Mouse (Mus musculus) spleen, postnatal 36 days (tissue): ENCODE data around the gene Inafm2.
A peak's percentile ranks its signal among the peaks of the same experiment; 100 is the strongest.

Experiments
- DNase-seq, 2 experiments: peaks; one replicate each; pipeline ENCODE4 v3.0.0; 2022; ENCODE audit warnings: low spot score in 2 of 2, mixed read lengths in 1 of 2

Gene Inafm2

DNA sequence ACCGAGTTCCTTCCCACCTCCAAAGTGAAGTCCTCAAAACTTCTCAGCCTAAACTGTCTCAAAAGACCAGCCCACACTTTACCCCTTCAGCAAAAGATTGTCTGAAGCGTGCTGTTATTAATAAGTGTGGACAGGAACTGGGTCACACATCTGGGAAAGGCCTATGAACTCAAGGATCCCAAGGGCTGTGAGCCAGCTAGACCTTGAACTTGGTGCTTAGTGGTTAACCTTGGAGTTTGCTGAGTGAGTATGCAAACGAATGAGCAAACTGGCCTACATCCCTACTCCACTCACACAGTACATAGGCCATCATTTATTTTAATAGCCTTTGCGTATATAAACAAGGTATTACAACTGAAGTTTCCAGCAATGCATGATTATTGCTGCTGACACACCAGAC is 20.0 kb upstream of the Inafm2 start:
- no peak for DNase-seq

DNA sequence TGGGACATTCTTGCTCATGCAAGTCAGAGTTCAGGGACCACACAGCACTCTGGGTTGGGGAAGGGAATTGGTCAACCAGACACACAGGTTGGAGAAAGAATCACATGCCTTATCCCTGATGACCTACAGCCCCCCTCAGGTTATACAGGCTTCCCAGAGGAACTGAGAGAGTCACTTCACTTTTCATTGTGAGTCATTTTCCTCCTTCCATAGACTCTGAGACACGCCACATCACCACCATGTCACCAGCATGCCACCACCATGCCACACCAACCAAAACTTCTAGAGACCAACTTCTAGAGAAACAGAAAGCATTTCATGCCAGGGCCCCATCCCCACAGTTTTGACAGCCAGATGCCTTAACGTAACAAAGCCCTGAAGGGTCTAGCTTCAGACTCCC is 18.7 kb upstream of the Inafm2 start:
- DNase-seq, result no peak

DNA sequence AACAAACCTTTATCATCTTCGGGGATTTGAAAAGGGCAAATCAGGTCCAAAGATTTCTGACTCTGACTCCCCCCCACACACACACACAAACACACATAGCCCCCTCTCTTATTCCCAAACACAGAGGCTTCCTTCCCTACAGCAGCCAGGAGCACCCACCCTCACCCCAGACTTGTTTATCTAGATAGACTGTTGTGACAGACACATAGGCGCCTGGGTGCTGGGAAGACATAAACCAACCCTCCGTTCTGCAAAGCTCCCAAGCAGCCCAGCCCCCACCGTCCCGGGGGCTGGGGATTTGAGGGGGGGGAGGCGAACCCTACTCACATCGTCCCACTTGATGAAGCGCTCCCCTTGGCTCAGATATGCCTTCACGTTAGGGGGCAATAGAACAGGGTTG is 17.6 kb upstream of the Inafm2 start:
- no peak for DNase-seq

DNA sequence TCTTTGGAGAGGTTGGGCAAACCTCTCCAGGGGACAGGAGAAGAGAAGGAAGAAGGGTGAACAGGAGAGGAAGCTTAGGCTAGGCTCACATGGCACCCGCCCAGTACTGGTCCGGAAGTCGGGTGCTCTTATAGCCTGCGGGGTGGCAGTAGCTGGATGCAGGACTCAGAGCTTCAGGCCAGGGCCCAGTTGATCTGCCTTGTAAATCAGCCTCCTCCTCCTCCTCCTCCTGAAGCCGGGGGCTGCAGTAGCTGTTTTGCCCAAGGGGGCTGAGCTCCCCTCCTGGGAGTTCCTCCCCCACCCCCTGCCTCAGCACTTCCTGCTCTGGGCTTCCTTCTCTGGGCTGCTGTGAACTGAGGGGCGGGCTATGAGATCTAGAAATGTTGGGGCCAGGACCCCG is 17.2 kb upstream of the Inafm2 start, which contains the start of gene Plcb2:
Gene Plcb2 (minus strand): TSS at position 102 of the 400 bp plus-strand sequence.
- peak; percentile 78 to 80 for DNase-seq

DNA sequence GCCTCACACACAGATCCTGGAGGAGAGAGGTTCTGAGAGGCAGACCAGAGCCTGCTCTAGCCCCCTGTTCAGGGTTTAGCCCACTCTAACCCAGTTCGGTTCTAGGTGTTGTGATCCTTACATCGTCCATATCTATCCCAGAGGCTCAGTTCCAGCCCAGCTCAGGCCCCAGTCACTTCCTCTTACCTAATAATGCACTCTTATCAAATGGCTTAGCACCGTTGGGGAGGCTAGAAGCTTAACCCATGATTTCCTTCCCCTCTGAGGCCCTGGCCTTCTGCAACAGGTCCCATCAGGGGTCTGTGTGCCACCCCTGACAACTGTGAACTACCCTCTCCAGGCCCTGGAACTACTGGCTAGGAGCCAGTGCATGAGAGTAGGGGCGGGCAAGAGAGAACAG is 16.4 kb upstream of the Inafm2 start:
- peak in 1 of 2 experiments; percentile 45 for DNase-seq

DNA sequence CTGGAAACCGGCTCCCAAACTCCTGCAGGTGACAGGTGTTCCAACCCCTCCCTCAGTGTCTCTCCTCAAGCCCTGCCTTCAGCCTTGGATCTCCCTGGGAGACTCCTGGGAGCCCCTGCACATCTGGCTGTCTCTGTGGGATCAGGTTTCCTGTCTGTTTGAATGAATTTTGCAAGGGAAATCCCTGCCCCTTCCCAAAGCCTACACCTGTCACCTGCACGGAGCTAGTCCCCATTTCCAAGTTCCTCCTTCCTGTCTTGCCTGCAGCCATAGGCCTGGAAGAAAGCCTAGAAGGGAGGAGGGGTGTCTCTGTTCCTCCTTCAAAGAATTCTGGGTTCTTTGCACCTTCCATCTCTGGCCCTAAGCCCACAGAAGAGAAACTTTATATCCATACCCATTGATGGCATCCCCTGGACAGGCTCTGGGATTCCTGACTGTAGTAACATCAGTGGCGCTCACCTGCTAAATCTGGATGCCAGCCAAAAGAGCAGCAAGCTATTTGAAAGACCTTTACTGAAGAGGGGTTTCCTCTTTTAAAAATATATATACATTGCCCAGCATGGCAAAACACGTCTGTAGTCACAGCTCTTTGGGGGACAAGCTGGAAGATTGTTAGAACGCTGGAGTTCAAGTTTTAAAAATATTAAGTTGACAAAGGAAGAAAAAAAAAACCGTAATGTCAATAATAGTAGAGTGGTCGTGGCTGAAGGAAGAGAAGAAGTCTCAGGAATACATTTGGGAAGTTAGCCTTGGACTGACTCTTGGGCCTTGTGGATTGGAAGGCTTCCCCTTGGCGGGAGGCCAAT is 15.5 kb upstream of the Inafm2 start:
- DNase-seq, result no peak

DNA sequence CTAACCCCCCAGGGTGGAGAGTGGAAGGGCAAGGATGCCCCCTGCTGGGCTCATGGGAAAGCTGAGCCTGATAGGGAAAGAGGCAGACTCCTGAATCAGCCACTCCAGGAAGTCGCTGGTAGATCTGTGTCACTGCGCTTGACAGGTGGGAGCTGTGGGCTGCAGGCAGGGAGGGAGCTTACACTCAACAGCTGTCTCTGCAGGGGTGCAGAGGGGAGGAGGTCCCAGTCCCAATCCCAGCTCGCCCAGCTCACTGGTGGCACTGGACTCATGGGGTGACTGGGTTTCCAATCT is 15.0 kb upstream of the Inafm2 start:
- DNase-seq, result peak; percentile 56 to 71

DNA sequence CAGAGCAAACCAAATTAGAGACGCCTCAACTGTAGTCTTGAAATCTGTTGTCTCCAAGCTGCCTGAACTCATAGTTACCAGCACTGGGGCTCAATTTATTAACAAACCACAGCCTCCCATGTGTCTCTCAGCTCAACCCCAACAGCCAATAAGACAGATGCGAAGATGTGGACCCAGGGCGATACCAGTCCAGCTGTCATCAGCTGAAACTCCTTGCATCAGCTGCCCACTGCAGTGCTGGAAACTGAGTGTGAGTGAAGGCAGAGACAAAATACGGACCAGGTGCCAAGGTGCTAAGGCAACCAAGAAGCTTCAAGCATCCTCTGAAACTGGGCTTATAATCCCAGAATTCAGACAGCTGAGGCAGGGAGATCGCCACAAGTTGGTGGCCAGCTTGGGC is 13.6 kb upstream of the Inafm2 start:
- no peak for DNase-seq

DNA sequence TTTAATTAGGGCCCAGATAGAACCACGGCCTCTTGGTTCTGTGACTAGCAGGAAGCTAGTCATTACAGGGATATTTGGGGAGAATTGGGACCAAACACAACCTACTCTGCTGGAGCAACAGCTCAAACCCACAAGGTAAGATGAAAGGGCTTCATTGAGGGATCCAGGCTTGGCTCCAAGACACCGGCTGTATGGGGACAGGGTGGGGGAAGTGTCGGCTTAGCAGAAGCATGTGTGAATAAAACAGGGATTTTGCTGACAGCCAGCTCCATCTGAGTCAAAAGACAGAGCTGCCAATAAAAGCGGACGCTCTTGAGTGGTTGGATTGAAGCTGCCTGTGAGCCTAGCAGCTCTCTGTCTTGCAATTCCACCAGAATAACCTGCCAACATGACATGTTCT is 12.2 kb upstream of the Inafm2 start:
- no peak for DNase-seq

DNA sequence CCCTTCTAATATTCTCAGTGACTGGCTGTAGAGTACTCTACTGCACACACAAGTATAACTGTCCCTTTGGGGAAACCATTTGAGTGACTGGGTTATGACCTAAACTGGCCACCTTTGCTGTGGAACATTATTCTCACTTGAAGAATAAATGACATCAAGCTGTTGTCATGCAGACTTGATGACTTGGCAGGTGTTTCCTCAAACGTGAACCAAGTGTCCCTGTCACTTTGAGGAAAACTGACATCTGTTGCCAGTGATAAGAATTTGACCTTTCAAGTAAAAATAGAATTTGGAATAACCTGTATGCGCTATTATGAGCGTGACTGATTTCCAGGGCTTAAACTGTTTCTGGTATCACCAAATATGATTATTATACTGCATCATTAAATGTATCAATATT is 5.2 kb upstream of the Inafm2 start:
- no peak for DNase-seq

DNA sequence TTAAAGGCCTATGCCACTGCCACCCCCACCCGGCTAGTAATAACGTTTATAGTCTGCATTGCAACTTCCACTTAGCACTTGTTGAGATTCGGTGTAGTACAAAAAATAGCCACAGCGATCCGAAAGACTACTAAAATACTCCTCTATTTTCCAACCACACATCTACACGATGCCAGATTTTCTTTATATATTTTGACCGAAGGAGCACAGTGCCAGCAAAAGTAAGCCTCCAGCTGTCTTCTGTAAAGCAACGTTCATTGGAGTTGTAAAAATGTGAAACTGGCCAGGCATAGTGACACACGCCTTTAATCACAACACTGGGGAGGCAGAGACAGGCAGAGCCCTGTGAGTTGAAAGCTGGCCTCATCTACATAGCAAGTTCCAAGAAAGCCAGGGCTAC is 4.4 kb upstream of the Inafm2 start:
- no peak for DNase-seq

DNA sequence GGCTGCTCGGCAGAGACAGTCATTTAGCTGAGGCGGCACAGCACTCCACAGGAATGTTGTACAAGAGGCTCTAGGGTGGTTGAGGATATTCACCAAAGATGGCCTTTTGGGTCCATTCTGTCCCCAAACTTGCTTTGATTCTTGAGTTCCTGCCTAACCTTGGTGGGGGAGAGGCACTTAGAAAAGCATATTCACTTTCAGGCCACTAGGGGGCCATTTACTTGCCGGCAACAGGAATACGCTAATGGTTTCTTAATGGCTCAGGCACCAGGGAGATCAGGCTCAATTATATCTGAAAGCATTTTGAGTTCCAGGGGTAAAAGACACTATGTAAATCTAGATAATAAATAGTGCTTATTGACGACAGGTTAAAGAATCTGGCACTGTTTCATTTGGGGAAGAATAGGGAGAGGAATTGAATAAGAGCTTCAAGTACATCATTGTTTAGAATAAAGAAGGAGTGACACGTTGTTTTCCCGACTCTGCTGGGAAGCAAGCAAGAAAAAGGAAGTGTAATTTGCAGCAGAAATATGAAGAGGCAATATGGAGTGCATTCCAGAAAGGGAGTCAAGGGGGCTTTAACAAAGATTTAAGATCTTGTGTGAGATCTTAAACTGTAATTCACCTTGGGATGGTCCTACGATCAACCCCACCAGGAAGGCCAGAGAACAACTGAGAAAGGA is 2.2 kb upstream of the Inafm2 start:
- peak in 1 of 2 experiments; percentile 51 for DNase-seq

DNA sequence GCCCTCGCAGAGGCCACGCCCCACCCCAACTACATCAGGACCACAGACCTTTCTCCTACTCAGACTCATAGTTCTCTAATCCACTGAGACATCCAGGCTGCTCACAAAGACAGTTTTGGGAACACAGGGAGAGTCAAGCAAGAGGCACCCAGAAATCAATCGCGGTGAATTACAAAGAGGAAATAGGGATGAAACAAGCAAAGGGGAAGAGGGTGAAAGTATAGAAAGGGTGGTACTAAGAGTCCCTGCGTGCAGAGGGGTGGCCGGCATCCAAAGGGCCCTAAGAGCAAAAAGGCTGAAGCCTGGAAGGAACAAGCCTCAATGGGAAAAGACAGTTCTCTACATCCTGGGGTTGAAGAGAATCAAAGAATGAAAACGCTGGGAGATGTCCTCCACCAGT is 937 bp upstream of the Inafm2 start:
- DNase-seq, result no peak

DNA sequence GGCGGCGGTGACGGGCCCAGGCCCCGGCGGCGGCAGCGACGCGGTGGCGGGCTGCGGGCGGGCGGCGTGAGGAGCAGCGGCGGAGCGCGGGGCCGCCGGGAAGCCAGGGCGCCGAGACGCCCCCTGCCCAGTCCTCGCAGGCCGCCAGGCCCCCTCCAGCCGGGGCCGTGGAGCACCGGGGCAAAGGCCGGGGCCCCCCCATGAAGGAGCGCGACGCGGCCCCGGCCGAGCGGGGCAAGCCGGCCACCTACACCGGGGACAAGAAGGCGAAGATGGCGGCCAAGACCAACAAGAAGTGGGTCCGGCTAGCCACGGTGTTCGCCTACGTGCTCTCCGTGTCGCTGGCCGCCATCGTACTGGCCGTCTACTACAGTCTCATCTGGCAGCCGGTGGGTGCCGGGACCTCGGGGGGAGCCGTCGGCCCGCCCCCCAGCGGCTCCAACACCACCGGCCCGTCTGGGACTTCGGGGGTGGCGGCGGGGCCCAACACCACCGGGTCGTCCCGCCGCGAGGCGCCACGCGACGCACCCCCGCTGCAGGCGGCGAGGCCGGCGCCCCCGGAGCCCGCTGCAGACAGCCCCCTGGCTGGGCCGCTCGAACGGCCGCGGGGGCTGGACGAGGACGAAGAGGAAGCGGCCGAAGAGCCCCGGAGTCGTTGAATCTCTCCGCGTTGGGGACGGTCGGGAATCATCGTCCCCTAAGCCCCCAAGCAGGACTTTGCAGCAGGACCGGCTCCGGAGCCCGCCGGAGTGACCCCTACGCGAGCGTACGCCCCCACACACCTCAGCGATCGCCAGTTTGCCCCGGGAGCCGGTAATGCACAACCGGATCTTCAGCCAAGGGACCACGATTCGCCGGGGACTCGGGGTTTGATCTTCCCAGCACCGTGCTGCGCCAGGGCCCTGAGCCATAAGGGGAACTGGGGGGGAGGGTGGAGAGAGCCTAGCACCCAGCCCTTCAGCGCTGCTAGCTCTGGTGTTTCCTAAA is 650 bp downstream of the Inafm2 start:
- peak; percentile 42 to 45 for DNase-seq

DNA sequence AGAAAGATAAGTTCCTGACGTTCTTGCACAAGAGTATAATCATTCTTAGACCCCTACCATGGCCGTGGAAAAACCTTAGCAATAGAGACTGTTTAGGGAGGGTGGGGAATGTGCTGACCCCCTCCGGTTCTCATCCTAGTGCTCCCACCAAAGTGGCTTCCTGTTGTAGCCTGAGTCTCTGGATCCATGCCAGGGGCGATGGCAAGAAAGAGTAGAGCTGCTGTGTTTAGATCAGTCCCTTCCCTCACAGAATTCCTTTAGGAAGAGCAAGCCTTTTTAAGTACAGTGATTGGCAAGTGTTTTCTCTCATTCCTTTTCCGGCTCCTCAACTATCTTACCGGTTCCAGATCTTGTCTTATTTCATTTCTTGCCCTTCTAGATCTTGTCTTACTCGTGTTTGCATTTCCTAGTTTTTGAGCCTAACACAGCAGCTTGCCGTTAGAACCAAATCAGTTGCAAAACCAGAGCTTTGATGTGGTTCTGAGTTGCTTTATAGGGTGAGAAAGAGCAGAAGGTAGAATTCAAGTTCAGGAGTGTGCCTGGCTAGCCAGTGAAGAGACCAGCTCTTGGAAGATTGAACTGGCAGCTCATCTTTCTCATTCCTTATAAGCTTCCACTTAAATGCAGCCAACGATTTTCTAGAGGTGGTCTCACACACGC is 1.9 kb downstream of the Inafm2 start:
- no peak for DNase-seq

DNA sequence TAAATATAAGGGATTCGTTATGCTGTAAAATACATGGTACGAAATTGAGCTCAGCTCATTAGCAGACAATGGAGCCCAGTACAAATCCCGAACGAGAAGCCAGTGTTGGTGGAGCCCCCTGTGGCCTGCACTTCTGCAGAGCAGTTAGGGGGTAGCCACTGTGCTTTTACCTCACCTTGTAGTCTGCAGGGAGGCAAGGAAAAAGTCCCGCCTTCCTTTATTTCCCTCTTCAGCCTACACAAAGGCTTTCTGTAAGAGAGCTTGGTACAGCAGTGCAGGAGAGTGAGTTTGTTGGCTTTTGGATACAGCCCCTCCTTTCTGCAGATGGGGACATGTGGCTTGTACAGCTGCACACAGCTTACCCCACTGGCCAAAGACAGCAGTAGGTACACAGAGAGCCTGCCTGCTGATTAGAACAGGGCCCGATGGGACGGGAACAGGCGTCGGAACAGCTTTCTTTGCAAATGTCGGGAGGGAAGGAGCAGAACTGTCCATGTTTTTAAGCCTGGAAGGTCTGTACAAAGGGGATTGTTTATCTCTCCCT is 3.9 kb downstream of the Inafm2 start:
- no peak for DNase-seq

DNA sequence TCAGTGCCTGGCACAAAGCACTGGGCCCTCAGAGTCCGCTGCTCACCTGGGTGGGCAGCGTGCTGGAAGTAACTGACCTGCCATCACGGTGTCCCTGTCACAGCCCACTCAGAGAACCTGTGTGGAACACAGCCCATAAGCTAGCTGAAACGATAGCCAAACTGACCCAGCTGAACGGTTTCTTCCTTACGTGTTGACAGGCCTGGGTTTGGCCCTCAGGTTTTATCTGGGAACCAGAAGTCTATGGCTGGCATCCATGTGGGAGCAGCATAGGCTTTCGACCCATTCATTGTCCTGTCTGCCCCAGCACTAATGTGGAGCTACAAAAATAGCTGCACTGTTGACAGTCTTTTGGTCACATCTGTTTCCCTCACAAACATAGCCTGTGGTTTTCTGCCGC is 4.9 kb downstream of the Inafm2 start:
- DNase-seq, result no peak

DNA sequence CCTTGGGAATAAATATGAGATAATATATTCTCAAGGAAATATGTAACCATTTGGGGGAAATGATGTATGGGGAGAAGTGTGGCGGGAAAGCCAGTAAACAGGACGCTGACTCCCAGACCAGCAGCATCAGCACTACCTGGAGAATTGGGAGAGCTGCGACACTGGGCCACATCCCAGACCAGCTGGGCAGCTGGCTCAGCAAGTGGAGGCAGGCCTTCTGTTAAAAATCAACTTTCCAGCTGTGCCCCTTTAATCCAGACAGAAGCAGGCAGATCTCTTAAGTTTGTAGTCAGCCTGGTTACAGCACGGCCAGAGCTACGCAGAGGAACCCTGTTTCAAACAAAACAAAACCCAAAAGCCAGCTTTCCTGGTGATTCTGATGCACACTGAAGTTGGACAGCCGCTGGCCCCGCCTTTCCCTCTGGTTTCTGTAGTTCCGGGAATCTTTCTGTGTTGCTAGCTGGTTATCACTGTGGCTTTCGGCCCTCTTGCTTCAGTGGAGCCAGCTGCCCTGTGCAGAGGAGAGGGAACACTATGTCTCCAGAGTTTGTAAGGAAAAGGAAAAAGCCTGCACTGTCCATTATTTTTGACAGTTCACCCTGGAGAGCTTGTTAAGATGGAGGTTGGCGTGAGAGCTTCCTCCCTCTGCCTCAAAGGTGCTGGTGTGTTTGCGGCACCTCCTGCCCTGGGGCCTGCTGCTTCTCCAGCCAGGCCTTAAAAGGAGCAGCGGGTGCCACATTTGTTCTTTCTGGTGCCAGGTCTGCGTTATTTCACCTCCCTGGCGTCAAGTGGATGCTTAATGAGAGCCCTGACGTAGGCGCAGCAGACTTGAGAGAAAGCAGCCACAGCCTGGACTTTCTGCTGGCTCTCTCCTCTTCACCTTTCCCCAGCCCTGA is 6.6 kb downstream of the Inafm2 start:
- no peak for DNase-seq

DNA sequence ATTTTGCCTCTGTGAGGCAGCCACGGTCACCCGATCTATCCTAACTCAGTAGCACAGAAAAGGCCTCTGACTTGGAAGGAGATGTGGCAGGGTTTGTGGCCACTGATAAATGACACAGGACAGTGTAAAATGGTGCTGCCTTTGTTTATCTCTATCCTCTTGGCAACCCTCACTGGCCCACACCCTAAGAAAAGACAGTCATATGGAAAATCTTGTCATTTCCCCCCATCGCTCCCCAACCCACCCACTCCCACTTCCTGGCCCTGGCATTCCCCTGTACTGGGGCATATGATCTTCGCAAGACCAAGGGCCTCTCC is 7.2 kb downstream of the Inafm2 start:
- DNase-seq, result no peak

DNA sequence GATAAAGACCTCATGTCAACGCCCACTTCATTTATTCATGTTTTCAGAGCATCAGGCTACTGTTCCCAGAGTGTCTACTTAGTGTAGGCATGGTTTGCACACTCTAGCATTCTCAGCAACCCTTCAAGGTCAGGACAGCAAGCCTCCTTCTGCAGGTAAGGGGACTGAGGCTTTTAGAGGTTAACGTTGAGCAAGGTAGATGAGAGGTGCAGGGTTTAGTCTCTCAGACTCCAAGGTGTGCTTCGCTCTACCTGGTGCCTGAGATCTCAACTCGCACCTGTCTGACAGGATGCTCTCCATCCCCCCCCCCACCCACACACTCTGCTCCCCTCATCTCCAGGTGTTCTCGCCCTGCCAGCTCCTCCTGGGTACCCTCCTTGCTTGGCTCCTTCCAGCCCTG is 8.6 kb downstream of the Inafm2 start:
- DNase-seq, result no peak

DNA sequence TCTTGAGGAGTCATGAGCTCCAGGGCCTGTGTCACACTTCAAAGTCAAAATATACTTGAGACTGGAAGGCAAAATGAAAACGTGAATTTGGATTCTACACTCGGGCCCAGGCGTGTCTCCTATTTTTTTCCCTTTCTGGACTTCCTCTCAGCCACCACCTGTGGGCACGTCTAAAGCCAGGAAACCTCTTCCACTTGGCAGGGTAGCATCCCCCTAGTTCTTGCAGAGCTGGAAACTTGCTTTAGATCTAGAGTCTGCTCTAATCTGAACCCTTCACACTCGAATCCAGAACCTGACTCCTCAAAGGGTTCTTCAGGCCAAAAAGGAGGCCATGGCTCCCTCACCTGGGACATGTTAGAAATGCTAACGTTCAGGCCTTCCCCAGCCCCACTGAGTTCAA is 9.8 kb downstream of the Inafm2 start:
- DNase-seq, result no peak
